Mouse (Mus musculus): ENCODE results near the gene Fyn.

DNA sequence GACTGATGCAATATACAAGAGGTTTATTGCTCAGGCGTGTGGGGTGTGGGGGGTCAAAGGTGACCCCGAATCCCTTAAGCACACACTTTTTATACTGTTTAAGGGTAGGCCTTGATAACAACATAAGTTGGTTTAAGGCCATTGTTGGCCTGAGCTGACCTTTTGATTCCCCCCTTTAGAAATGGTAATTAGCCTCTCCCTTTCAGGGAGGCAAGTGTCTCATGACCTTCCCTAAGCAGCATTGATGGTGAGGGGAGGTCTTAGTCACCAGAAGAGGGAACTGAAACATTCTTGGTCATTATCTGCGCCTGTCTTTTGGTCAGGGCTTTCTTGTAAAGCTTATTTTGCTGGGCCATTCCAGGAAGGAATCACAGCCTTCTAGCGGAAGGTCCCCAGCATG lies 223.8 kb downstream of the Fyn start:
- no peak for TF ChIP-seq CTCF (IDR thresholded peaks at IDR 0.05; ENCODE audit: low read depth, low read length)
- no peak for TF ChIP-seq POLR2A (IDR thresholded peaks at IDR 0.05; ENCODE audit: borderline replicate concordance, low read depth, low read length)

All from bone marrow macrophage, adult 2 months (primary cell).